Mouse (Mus musculus): ENCODE data around the gene Erv3.

DNA sequence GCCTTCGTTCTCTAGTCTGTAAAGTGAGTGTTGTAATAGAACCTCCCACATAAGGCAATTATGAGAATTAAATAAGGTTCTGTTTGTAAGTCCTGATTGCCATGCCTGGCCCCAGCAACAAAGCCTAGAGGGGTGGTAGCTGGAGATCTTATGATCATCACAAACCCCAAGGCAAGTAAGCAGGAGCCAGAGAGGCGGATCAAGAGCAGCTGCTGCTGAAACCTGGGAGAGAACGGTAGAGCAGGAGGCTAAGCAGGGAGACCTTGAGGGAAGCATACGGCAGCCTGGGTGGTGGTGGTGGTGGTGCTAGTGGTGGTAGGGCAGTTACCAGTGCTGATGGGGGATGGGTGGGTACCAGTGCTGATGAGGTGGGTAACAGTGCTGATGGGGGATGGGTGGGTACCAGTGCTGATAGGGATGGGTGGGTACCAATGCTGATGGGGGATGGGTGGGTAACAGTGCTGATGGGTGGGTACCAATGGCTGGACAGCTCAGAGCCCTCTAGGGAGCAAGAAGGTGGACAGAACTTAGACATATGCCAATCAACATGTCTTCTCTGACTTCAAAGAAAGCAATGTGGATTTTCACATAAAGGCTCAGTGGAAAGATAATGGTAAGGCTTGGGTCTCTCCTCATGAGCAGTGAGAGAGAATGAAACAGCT is 32.4 kb downstream of the Erv3 start:
- TF ChIP-seq CTCF (conservative IDR thresholded peaks at IDR 0.05; ENCODE audit: insufficient read depth, insufficient read length, low read depth, low read length) (no peak), POLR2A (IDR thresholded peaks at IDR 0.05; ENCODE audit: low read depth, low read length) (no peak)
